Comparison of ENCODE assay signal across 7 mouse cellular contexts in the genomic region with DNA sequence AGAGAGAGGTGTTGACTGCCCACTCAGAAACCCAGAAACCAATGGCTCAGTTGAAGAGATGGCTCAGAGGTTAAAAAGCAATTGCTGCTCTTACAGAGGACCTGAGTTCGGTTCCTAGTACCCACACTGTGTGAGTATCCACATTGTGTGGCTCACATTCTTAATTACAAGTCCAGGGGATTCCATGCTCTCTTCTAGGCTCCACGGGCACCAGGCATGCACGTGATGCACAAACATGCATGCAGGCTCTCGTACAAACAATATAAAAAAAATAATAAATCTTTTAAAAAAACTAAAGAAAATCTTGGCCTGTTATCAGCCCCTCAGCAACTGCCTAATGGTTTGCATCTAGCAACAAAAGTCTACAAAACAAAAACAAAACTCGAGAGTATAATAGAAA. TPM values are rescaled to one million over a fixed set of nuclear protein-coding genes. Genes with fewer than 3 reads are reported as not detected.
DNase-seq lines count a peak whose midpoint lies in the region; ATAC-seq and TF ChIP-seq lines count a peak whose summit lies in the region.

No protein-coding gene starts in this region.

- H3K4me1 ChIP-seq in lung, embryonic 14.5 days (ENCODE audit: insufficient read depth): no peaks in the 10 kb centered on the region
- peaks cover 3% of the 10 kb centered on the region; the same call in 1 of the 2 replicates for H3K4me1 ChIP-seq in embryonic facial prominence, embryonic 12.5 days
- no peaks in the 10 kb centered on the region; the same call in 1 of the 2 replicates for H3K4me1 ChIP-seq in intestine, embryonic 15.5 days (replicated peaks)
- no peaks in the 10 kb centered on the region for H3K4me1 ChIP-seq in neural tube, embryonic 12.5 days

- peak overlapping the region; percentile 73 for H3K4me2 ChIP-seq in lung, embryonic 14.5 days
- peak overlapping the region; percentile 71 for H3K4me2 ChIP-seq in embryonic facial prominence, embryonic 12.5 days (replicated peaks)
- H3K4me2 ChIP-seq in intestine, embryonic 15.5 days (replicated peaks): peak overlapping the region; percentile 68
- peak overlapping the region; percentile 66 for H3K4me2 ChIP-seq in neural tube, embryonic 12.5 days (replicated peaks)

- peak; percentile 59; the same call in 1 of the 2 replicates for ATAC-seq in lung, embryonic 14.5 days (ENCODE audit: insufficient read depth)
- ATAC-seq in embryonic facial prominence, embryonic 12.5 days (ENCODE audit: insufficient number of reproducible peaks, insufficient read depth, low FRiP score, low TSS enrichment): no peak
- ATAC-seq in intestine, embryonic 15.5 days: peak; percentile 40; the same call in 1 of the 2 replicates
- peak; percentile 33 for ATAC-seq in neural tube, embryonic 12.5 days (ENCODE audit: low FRiP score, low read depth)

- H3K36me3 ChIP-seq in lung, embryonic 14.5 days (ENCODE audit: insufficient read depth): no peaks in the 10 kb centered on the region
- no peaks in the 10 kb centered on the region for H3K36me3 ChIP-seq in embryonic facial prominence, embryonic 12.5 days
- no peaks in the 10 kb centered on the region for H3K36me3 ChIP-seq in intestine, embryonic 15.5 days
- no peaks in the 10 kb centered on the region for H3K36me3 ChIP-seq in neural tube, embryonic 12.5 days

- 61% methylated on average over 5 of the region's 5 CpGs for WGBS in lung, embryonic 14.5 days
- 72% methylated on average over 5 of the region's 5 CpGs for WGBS in embryonic facial prominence, embryonic 12.5 days
- WGBS in intestine, embryonic 15.5 days: 65% methylated on average over 5 of the region's 5 CpGs
- 75% methylated on average over 5 of the region's 5 CpGs for WGBS in neural tube, embryonic 12.5 days

- no peak for TF ChIP-seq CTCF in lung, embryonic 14.5 days (IDR thresholded peaks at IDR 0.05; ENCODE audit: low read depth)

- peak; percentile 15 for DNase-seq in lung, embryonic 14.5 days
- no peak for DNase-seq in lung, postnatal 10 days
- DNase-seq in adrenal gland, postnatal 36 days: no peak
- no peak for DNase-seq in layer of hippocampus, adult 11-12 months (ENCODE audit: low spot score)

- no peaks in the 10 kb centered on the region for H3K27me3 ChIP-seq in lung, embryonic 14.5 days (ENCODE audit: insufficient read depth, low read length)
- no peaks in the 10 kb centered on the region for H3K27me3 ChIP-seq in embryonic facial prominence, embryonic 12.5 days
- no peaks in the 10 kb centered on the region for H3K27me3 ChIP-seq in intestine, embryonic 15.5 days (replicated peaks)
- no peaks in the 10 kb centered on the region for H3K27me3 ChIP-seq in neural tube, embryonic 12.5 days (replicated peaks)

- peak overlapping the region; percentile 50 for H3K4me3 ChIP-seq in lung, embryonic 14.5 days (ENCODE audit: low read depth, low read length)
- peak overlapping the region; percentile 46 for H3K4me3 ChIP-seq in embryonic facial prominence, embryonic 12.5 days
- peak overlapping the region; percentile 47 for H3K4me3 ChIP-seq in intestine, embryonic 15.5 days (replicated peaks)
- peak overlapping the region; percentile 45 for H3K4me3 ChIP-seq in neural tube, embryonic 12.5 days

- H3K27ac ChIP-seq in lung, embryonic 14.5 days (ENCODE audit: low read depth): peak overlapping the region; percentile 73; the same call in 1 of the 2 replicates
- H3K27ac ChIP-seq in embryonic facial prominence, embryonic 12.5 days: no peak overlapping the region
- 0 out of 2 replicates have a peak overlapping the region, but pooled peaks have one; percentile 39 for H3K27ac ChIP-seq in intestine, embryonic 15.5 days
- H3K27ac ChIP-seq in neural tube, embryonic 12.5 days: no peak overlapping the region

- H3K9me3 ChIP-seq in lung, embryonic 14.5 days (ENCODE audit: low read depth, low read length): no peaks in the 10 kb centered on the region
- no peaks in the 10 kb centered on the region for H3K9me3 ChIP-seq in embryonic facial prominence, embryonic 12.5 days
- H3K9me3 ChIP-seq in intestine, embryonic 15.5 days: no peaks in the 10 kb centered on the region
- H3K9me3 ChIP-seq in neural tube, embryonic 12.5 days: no peaks in the 10 kb centered on the region

- peak overlapping the region; percentile 52; the same call in 1 of the 2 replicates for H3K9ac ChIP-seq in lung, embryonic 14.5 days
- peak overlapping the region; percentile 53 for H3K9ac ChIP-seq in embryonic facial prominence, embryonic 12.5 days
- H3K9ac ChIP-seq in intestine, embryonic 15.5 days: peak overlapping the region; percentile 40
- peak overlapping the region; percentile 48; the same call in 1 of the 2 replicates for H3K9ac ChIP-seq in neural tube, embryonic 12.5 days

RNA-seq across cellular contexts. Expression of a gene that starts 30.6 kb away (rescaled TPM):
- polyA plus RNA-seq in lung, embryonic 14.5 days (2014; fragmentation: Nextera tagmentation; extraction: Ambion mirVana): 1.1 and 1.4 TPM in 2 replicates
- polyA plus RNA-seq in embryonic facial prominence, embryonic 12.5 days (2016; fragmentation: Nextera tagmentation; extraction: Ambion mirVana): 2.0 and 2.7 TPM in 2 replicates
- 1.5 and 2.0 TPM in 2 replicates for polyA plus RNA-seq in intestine, embryonic 15.5 days (2015; fragmentation: Nextera tagmentation; extraction: Ambion mirVana)
- polyA plus RNA-seq in neural tube, embryonic 12.5 days (2016; fragmentation: Nextera tagmentation; extraction: Ambion mirVana): 1.8 and 1.9 TPM in 2 replicates
- 1 to 10 TPM in 1 of 2 experiments, under 1 TPM in 1; 0.53 to 1.3 TPM for total RNA-seq in adrenal gland, postnatal 36 days (2021)

Comparison
In these comparisons a context has a peak if more than half of its experiments do, and no peak if none do; other contexts are left out.
1. H3K27ac ChIP-seq: peak in lung, embryonic 14.5 days (single experiment) and intestine, embryonic 15.5 days (single experiment); none in embryonic facial prominence, embryonic 12.5 days (single experiment) and neural tube, embryonic 12.5 days (single experiment).
2. Peak in every context shown above with its lines, with median percentiles within 50 percentile points of each other: H3K4me2 ChIP-seq, H3K4me3 ChIP-seq and H3K9ac ChIP-seq.